Mouse (Mus musculus) lung, adult 2 months (tissue): ENCODE measurements around the gene Eri2. TPM values are rescaled to one million over a fixed set of nuclear protein-coding genes. Genes with fewer than 3 reads are reported as not detected.

Experiments
- DNase-seq: peaks from one replicate; pipeline ENCODE4 v3.0.0; 2022
- H3K4me1 ChIP-seq: fragments of 200-500 bp; 2 replicates; pipeline ENCODE4 v1.6.1; 2011; ENCODE audit warnings: low read length; ENCODE audit not compliant: control insufficient read depth, insufficient read depth
- H3K4me3 ChIP-seq: fragments of 200-500 bp; replicated peaks from 2 replicates; pipeline ENCODE3; 2011; ENCODE audit warnings: low read depth, mild to moderate bottlenecking, control low read depth, low read length; ENCODE audit errors: extremely low read depth
- CTCF ChIP-seq: fragments of 200-500 bp; IDR thresholded peaks from 2 replicates; pipeline ENCODE4 v1.5.1; 2011; ENCODE audit warnings: mild to moderate bottlenecking, low read length, control low read depth; ENCODE audit not compliant: insufficient read depth
- POLR2A ChIP-seq: fragments of 200-500 bp; IDR thresholded peaks from 2 replicates; pipeline ENCODE4 v1.6.1; 2011; ENCODE audit warnings: low read depth, mild to moderate bottlenecking, control low read depth, low read length, borderline replicate concordance; ENCODE audit errors: extremely low read depth
- WGBS: fragments of 180-500 bp; shearing (Covaris S2); methylation state at CpG from one replicate; pipeline ENCODE4 v1.1.7; 2018; 5-methylcytosine and 5-hydroxymethylcytosine counted together
- polyA plus RNA-seq: library from polyadenylated mRNA; depleted of rRNA; stranded (reverse); fragments of >200 nt; gene quantifications from 2 replicates; pipeline ENCODE4 v1.2.3, GENCODE M21; 2012

Gene Eri2
- polyA plus RNA-seq, 1 experiment, result 1.2 TPM

- no peak for DNase-seq
These were observed 387 bp upstream of the Eri2 start for GRCm38 (mm10) chr7:119794251-119794638.

GRCm38 (mm10) chr7:119789024-119789423 is 4.8 kb downstream of the Eri2 start:
- WGBS, result 90% methylated on average over 3 of the region's 3 CpGs
- Histone ChIP-seq H3K4me1 (no peaks in the 10 kb centered on the region), H3K4me3 (no peak overlapping the region)
- no peak for TF ChIP-seq POLR2A
- no peak for TF ChIP-seq CTCF
- DNase-seq, result no peak

More at GRCm38 (mm10) chr7:119794251-119794638, 387 bp upstream of the Eri2 start:
- WGBS, result under 1% methylated on average over 21 of the region's 21 CpGs
- Histone ChIP-seq H3K4me3 (peak overlapping the region; percentile 92), H3K4me1 (no peaks in the 10 kb centered on the region)
- TF ChIP-seq POLR2A, result no peak
- no peak for TF ChIP-seq CTCF

- Histone ChIP-seq H3K4me1 (no peaks in the 10 kb centered on the region), H3K4me3 (no peak overlapping the region)
- WGBS, result 84% methylated on average over 5 of the region's 5 CpGs
- DNase-seq, result no peak
- TF ChIP-seq CTCF (no peak), POLR2A (no peak)
These were observed 8.9 kb downstream of the Eri2 start for GRCm38 (mm10) chr7:119784908-119785307.

- no peaks in the 10 kb centered on the region for H3K4me1 ChIP-seq
- H3K4me3 ChIP-seq, result no peak overlapping the region
- no peak for TF ChIP-seq POLR2A
- TF ChIP-seq CTCF, result no peak
- 89% methylated on average over 2 of the region's 2 CpGs for WGBS
- no peak for DNase-seq
These were observed 10.4 kb downstream of the Eri2 start for GRCm38 (mm10) chr7:119783453-119783852.

- WGBS, result 95% methylated on average over 8 of the region's 8 CpGs
- H3K4me1 ChIP-seq, result no peaks in the 10 kb centered on the region
- no peak overlapping the region for H3K4me3 ChIP-seq
- TF ChIP-seq POLR2A (no peak), CTCF (no peak)
- no peak for DNase-seq
These were observed 24.0 kb downstream of the Eri2 start for GRCm38 (mm10) chr7:119769895-119770294.

GRCm38 (mm10) chr7:119766996-119767395 is 26.9 kb downstream of the Eri2 start:
- Histone ChIP-seq H3K4me3 (no peak overlapping the region), H3K4me1 (no peaks in the 10 kb centered on the region)
- no peak for TF ChIP-seq CTCF
- no peak for TF ChIP-seq POLR2A
- WGBS, result 78% methylated on average over 6 of the region's 6 CpGs
- no peak for DNase-seq

- Histone ChIP-seq H3K4me3 (no peak overlapping the region), H3K4me1 (no peaks in the 10 kb centered on the region)
- TF ChIP-seq POLR2A (no peak), CTCF (no peak)
- DNase-seq, result no peak
- 86% methylated on average over 3 of the region's 3 CpGs for WGBS
These were observed 29.5 kb downstream of the Eri2 start for GRCm38 (mm10) chr7:119764377-119764776.

GRCm38 (mm10) chr7:119762166-119762697 is 31.6 kb downstream of the Eri2 start:
- WGBS, result 36% methylated on average over 4 of the region's 4 CpGs
- DNase-seq, result no peak
- Histone ChIP-seq H3K4me3 (no peak overlapping the region), H3K4me1 (no peaks in the 10 kb centered on the region)
- TF ChIP-seq CTCF (no peak), POLR2A (no peak)

GRCm38 (mm10) chr7:119760527-119760951 is 33.3 kb downstream of the Eri2 start, which contains the start of gene Acsm3:
Acsm3 (plus strand) TSS chr7:119760923.
- 40% methylated on average over 11 of the region's 11 CpGs for WGBS
- no peak for DNase-seq
- TF ChIP-seq CTCF (no peak), POLR2A (no peak)

GRCm38 (mm10) chr7:119753696-119754095 is 40.2 kb downstream of the Eri2 start:
- WGBS, result 89% methylated on average over 1 of the region's 1 CpGs
- no peak for DNase-seq
- Histone ChIP-seq H3K4me3 (no peak overlapping the region), H3K4me1 (no peaks in the 10 kb centered on the region)
- TF ChIP-seq POLR2A (no peak), CTCF (no peak)

More at GRCm38 (mm10) chr7:119760527-119760951, 33.3 kb downstream of the Eri2 start, which contains the start of gene Acsm3:
- no peak within 1 kb of the TSS for H3K4me3 ChIP-seq
- H3K4me1 ChIP-seq, result no peaks in the 10 kb centered on the region

GRCm38 (mm10) chr7:119749942-119750341 is 43.9 kb downstream of the Eri2 start:
- TF ChIP-seq CTCF (no peak), POLR2A (no peak)
- DNase-seq, result no peak
- no peaks in the 10 kb centered on the region for H3K4me1 ChIP-seq
- 43% methylated on average over 2 of the region's 2 CpGs for WGBS
- no peak overlapping the region for H3K4me3 ChIP-seq
